Mouse (Mus musculus): ENCODE measurements around the gene Tuba1c. TPM values are rescaled to one million over a fixed set of nuclear protein-coding genes. Genes with fewer than 3 reads are reported as not detected.

The Tuba1c gene
- total RNA-seq, 2 experiments from 2014 or later: 31.9 to 39.8 TPM

DNA sequence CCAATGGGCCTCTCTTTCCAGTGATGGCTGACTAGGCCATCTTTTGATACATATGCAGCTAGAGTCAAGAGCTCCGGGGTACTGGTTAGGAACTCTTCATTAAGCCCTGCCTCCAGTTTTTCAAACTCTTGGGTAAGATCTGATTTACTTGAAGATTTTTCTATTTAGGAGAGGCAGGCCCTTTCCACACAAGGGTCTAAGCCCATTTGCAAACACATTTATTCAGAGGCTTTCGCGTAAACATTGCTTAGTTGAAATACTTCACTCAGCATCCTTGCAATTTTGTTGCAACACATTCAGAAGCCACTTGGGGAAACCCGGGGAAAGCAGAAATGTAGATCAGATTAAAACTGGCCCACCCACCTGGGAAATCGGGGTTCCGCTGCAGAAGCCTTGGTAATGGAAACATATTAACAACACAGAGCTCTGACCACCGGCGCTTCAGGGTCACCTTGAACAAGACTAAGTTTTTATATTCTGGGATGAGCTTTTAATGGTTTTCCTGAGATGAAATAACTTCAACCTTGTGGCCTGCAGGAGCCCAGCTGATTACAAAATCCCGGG lies 34.7 kb upstream of the Tuba1c start:
- DNase-seq: no peak

DNA sequence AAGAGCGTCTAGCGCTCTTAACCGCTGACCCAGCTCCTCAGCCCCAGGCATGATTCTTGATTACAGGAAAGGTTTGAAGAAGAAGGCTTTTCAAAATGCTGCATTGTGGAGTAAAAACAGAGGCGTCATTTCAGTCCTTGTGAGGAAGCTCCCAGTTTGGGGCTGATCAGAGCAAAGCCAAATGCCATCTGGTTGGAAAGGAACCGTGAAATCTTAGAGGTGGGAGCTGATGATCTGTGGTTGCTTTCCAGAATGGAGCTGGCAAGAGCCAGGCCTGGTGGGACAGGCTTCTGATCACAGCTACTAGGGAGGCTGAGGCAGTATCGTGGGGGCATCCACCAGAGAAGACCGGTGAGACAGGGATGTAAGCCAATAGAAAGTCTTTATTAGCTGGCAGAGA lies 32.9 kb upstream of the Tuba1c start:
- no peak for DNase-seq

DNA sequence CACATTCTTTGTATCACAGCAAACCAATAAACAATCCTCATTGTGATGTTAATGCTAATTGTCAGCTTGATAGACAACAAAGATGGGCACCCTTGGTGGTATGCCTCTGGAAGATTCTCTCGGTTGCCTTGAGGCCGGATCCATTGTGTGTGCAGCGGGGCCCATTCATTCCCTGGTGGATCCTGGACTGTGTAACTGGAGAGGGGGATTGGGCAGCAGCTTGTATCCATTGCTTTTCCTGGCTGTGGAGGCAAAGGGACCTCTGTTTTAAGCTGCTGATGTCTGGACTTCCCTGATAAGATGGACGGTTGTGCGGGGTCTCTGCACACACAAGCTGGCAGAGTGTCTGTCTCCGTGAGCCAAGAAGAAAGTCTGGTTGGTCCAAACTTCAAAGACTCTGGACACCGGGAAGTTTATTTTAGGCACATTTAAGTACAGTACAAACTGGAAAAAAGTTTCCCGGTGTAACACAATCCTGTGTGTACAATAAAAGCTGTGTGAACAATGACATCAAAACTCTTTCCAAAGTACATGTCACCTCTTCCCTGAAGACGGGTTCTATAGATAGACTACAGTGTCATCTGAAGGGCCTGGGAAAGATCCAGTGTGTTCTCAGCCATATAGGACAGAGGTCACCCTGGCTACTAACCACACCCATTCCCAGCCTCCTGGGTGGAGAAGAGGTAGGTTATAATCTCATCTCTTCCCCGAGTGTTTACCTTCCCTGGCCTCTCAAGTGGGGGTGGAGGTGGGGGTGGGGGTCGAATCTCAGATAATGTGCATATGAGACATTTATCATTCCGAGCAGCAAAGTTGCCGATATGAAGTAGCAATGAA lies 31.5 kb upstream of the Tuba1c start:
- no peak for DNase-seq

DNA sequence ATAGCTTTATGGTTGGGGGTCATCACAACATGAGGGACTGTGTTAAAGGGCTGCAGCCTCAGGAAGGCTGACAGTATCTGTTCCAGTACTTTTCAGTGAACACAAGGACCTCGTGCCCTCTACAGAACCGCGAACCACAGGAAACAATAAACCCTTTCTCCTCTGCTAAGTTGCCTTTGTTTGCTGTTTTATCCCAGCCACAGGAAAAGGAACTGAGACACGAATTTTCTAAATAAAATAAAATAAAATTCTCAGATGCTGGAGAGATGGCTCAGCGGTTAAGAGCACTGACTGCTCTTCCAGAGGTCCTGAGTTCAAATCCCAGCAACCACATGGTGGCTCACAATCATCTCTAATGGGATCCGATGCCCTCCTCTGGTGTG lies 30.9 kb upstream of the Tuba1c start:
- no peak for DNase-seq

DNA sequence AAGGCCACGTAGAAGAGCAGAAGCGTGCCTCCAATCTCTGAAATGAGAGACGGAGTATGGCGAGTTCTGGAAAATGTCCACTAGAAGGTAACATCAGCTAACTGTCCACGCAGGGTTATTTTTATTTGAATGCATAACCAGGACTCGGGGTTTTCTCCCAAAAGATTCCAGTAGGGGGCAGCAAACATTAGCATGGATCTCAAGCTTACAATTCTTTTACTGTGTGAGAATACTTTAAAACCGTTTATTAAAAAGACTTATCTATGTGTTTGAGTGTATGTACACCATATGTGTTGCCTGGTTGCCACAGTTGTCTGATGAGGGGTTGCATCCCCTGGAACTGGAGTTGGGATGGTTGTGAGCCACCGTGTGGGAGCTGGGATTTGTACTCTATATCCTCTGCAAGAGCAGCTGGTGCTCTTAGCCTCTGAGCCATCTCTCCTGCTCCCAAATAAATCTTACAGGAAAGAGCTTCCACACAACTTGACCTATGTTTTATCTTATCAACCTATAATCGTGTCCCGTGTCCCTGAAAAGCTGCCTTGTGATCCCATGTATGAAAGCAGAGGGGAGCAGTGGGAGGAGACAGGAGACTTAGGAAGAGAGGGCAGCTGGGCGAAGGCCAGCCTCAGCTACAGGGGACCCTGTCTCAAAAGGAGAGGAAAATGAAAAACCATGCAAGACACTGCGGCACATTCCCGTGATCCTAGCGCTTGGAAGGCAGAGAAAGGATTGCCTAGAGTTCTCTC lies 29.0 kb upstream of the Tuba1c start:
- peak; percentile 58 for DNase-seq

DNA sequence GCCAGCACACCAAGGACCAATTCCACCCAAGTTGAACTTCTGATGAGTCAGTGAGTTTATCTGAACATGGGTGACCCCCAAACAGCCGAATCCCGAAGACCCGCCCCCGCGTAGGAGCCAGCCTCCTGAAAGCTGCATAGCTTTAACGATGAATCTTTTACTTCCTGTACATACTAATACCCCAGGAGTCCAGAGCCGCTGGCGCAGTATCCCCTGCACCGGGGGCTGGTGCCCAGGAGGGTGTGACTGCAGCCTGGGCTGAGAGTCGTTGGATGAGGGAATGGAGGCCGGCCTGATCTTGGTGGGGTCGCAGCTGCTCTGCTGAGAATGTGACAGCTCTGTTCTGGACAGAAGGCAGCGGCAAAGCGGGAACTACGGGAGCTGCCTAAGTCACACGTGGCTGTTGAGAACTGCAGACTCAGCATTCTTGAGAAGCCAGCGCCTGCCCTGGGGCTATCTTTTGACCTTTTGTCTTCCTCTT lies 28.2 kb upstream of the Tuba1c start:
- no peak for DNase-seq

DNA sequence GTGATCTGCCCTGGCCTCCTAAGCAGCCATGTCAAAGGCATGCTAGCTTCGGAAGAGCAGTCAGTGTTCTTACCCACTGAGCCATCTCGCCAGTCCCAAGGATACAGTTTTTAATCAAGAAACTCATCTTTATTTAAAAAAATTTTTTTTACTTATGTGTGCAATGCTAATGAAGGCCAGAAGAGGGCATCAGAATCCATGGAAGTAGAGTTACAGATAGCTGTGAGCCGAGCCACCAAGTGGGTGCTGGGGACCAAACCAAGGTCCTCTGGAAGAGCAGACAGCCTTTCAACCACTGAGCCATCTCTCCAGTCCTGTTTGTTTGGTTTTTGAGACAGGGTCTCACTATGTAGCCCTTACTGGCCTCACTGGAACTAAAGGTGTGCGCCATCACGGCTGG lies 26.1 kb upstream of the Tuba1c start:
- no peak for DNase-seq

DNA sequence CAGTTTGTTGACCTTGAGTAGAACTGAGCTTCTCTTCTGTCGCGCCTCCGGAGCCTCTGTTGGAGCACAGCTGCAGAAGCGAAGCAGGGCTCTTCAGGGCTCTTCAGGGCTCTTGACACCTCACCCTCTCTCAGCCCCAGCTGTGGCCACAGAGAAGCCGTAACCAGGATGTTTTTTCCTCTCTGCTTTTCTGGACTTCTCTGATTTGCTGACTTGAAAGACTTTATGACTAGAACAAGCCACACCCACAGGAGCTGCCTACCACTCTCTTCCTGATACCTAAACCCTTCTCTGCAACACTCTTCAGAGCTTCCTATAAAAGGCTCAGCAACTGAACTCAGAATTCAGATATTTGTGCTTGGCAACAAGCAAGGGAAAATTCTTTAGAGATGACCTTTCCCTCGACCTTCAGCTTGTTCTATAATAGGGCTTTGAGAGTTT lies 20.9 kb upstream of the Tuba1c start:
- DNase-seq: no peak

DNA sequence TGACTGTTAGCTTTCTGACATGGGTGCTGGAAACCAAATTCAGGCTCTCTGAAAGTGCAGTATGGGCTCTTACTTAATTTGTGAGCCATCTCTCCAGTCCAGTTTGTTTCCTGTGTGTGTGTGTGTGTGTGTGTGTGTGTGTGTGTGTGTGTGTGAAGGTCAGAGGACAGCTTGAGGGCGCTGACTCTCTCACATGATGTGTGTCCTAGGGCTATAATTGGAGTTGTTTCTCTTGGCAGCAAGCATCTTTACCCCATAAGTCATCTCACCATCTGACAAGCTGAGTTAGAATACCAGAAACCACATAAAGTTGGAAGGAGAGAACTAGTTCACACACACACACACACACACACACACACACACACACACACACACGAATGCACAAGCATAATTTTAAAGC lies 18.8 kb upstream of the Tuba1c start:
- DNase-seq: no peak

DNA sequence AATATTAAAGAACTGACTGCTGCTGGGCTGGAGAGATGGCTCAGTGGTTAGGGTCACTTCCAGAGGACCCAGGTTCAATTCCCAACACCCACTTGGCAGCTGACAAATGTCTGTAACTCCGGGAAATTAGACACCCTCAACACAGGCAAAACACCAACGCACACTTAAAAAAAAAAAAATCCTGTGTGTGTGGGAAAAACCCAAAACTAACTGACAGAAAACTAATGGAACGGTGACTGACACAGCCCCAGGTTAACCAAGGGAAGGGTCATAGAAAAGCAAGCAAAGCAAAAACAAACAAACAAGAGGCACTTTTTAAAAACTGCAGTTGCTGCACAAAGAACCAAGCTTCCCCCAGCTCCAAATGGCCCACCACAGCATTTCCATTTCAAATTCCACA lies 17.7 kb upstream of the Tuba1c start:
- no peak for DNase-seq

DNA sequence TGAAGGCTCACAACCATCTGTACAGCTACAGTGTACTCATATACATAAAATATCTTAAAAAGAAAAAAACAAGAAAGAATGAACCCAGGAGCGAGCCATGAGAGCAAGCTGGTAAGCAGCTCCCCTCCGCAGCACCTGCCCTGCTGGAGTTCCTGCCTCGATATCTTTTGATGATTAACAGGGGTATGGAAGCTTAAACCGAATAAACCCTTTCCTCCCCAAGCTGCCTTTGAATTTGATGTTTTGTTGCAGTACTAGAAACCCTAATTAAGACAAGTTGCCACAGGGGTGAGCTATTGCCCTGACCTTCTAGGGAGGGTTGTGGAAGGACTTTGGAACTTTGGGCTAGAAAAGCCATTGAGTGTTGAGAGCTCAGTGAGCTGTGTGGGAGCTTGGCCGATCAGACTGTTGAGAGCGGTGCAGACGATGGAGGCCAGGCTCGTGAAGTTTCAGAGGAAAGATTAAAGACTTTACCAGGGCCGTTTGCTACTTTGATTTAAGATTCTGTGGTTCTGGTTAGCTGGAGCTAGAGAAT lies 15.1 kb upstream of the Tuba1c start:
- no peak for DNase-seq

DNA sequence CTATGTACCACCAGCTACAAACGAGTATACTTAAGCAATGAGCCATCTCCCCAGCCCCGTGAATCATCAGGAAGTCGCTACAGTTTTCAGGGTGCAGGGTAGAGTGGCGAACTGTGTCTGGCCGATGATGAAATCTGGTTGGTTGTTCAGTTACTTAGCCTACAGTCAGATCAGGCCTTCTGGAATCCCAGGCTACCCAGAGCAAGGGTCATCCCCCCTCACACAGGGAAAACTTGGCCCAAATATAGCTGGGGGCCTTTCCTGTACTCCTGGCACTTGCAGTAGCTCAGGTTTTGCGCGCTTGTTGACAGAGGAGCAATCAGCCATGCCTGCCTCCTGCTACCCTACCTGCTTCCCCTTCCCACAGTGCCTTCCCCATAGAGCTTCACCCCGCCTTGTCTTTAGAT lies 12.3 kb upstream of the Tuba1c start:
- DNase-seq: no peak

DNA sequence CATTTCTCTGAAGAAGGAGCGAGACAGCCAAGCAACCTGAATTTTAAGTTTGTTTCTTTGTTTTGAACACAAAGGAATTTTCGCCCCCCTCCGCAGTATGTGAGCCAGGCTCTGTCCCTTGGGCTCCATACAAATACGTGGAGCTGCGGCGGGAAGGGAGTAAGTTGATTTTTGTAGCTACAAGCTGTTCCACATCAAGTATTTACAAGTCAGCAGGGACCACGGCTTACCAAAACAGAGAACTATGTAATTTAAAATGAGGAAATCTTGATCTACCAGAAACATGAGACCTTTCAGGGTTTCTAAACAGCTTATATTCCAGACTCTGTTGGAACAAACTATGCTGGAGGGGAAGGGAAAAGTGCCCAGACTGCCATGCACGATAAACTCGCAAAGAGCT lies 11.7 kb upstream of the Tuba1c start:
- DNase-seq: no peak

DNA sequence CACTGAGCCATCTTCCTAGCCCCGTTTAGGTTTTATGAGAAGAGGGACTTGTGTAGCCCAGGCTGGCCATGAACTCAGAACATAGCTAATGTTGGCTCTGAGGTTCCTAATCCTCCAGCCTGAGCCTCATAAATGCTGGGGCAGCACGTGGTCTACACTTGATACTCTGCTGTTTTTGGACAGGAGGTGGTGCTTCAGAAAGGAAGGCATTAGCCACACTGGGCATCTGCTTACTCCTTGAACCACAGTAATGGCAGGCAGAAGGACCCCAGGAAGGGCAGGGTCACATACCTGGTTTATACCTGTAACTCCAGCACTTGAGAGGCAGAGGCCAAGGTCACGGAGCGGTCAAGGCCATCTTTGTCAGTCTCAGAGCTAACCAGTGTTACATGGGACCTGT lies 11.1 kb upstream of the Tuba1c start:
- no peak for DNase-seq

DNA sequence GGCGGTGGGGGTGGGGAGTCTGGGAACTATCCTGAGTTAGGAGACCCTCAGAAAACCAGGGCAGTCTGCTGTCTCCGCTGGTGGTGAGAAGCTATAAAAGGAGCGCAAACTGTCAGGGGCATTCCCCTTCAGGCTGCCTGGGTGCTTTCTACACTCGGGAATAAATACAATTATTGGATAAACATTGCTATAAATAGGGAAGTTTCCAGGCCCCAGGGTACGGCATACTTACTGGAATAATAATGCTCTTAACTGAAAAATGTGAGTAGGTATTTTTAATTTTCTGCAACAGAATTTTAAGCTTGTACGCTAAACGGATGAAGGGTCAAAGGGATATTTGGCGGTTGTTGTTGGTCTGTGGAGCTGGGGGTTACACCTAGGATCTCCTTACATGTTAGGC lies 10.3 kb upstream of the Tuba1c start:
- DNase-seq: no peak

DNA sequence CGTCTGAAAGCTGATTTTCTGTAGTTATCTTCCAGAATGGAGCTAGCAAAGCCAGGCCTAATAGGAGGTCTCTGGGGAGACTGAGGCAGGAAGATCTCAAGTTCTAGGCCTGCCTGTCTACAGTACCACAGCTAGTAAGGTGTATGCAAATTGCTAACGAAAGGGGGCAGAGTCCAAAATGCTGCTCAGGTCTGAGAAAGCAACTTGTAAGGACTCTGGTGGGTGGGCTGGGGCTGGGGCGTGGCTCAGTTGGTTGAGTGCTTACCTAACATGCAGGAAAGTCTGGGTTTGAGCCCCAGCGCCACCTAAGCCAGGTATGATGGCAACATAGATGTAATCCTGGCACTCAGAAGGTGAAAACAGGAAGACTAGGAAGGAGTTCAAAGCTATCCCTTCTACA lies 9.5 kb upstream of the Tuba1c start:
- no peak for DNase-seq

DNA sequence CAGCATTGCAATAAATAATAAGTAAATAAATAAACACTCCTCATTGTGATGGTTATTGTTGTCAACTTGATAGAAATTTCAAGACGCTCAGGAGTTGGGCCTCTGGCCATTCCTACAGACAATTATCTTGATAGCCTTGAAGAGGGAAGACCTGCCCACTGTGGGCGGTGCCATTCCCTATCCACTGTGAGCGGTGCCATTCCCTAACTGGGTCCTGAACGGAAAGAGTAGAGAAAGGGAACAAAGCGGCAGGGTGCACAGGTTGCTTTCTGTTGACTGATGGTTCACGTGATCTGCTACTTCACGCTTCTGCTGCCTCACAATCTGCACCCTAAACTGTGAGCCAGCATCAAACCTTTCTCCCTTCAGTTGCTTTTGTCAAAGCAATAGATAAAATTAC lies 8.4 kb upstream of the Tuba1c start:
- DNase-seq: no peak

DNA sequence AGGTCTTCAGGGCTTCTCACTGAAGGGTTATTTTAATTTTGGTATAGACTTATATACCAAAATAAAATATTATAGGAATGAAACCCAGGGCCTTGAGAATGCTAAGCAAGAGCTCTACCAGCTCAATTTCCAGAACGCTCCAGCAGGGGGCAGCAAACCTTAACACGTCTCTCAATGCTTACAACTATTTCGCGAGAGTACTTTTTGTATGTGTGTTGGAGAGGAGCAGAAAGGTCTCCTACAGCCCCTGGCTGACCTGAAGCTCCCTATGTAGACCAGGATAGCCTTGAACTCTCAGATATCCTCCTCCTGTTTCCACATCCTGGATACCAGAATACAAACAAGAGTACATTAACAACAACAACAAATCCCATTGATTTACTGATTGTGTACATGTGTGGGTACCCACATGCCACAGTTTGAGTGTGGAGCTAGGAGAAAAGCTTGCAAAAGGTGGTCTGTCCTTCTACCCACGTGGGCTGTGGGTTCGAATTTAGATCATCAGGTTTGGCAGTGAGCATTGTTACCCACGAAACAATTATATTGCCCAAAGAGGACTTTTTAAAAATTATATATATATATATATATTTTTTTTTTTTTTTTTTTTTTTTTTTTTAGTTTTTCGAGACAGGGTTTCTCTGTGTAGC lies 4.9 kb upstream of the Tuba1c start:
- peak; percentile 87 for DNase-seq

DNA sequence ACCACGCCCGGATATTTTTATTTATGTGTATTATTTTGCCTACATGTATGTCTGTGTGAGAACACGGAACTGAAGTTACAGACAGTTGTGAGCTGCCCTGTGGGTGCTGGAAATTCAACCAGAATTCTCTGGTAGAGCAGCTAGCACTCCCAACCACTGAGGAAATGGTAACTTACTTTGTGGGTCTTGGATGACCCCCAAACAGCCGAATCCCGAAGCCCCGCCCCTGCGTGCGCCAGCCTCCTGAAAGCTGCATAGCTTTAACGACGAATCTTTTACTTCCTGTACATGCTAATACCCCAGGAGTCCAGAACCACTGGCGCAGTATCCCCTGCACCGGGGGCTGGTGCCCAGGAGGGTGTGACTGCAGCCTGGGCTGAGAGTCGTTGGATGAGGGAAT lies 4.3 kb upstream of the Tuba1c start:
- DNase-seq: no peak

DNA sequence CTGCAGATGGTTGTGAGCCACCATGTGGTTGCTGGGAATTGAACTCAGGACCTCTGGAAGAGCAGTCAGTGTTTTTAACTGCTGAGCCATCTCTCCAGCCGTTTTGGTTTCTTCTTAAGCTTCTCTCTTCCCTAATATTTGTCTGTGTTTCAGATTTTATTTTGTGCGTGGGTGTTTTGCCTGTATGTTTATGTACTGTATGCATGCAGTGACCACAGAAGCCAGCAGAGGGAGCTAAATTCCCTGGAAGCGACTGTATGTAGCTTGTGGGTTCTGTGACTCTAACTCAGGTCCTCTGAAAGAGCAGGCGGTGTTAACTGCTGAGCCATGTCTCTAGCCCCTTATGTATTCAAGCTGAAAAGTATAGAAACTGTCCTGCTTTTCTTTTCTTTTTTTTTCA lies 3.4 kb upstream of the Tuba1c start:
- no peak for DNase-seq

DNA sequence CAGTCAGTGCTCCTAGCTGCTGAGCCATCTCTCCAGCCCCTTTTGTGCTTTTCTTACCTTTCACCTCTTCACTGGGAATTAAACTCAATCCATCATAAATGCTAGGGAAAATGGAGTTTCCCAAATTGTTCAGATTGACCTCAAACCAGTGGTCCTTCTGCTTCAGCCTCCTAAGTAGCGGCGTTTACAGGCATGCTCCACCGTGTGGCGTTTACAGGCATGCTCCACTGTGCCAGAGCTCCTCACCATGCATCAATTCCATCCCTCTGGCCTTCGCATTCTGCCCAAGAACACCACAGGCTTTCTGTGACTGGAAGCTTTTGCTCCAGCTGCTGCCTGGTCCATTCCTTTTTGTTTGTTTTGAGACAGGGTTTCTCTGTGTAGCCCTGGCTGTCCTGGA lies 2.6 kb upstream of the Tuba1c start:
- DNase-seq: no peak

DNA sequence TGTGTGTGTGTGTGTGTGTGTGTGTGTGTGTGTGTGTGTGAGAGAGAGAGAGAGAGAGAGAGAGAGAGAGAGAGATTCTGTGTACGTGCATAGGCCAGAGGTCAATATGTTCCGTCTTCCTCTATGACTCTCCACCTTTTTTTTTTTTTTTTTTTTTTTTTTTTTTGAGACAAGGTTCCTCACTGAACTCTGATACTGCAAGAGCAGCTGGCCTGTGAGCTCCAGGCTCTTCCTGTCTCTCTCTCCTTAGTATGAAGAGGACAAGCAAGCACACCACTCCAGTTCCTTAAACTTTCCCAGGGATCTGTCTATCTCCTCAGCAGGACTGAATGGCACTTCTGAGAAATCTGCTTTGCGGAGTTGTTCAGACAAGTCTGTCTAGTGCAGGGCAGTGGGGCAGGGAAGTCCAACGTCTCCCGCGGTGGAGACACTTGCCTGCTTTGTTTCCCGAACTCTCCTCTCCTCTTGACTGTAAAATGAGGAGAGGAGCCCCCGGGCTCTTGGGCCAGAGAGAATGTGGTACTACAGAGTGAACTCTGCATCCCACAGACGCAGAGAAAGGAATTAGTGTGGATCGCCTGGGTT lies 725 bp upstream of the Tuba1c start:
- DNase-seq: no peak
